Comparison of ENCODE assay signal across 9 mouse cellular contexts in the genomic region with DNA sequence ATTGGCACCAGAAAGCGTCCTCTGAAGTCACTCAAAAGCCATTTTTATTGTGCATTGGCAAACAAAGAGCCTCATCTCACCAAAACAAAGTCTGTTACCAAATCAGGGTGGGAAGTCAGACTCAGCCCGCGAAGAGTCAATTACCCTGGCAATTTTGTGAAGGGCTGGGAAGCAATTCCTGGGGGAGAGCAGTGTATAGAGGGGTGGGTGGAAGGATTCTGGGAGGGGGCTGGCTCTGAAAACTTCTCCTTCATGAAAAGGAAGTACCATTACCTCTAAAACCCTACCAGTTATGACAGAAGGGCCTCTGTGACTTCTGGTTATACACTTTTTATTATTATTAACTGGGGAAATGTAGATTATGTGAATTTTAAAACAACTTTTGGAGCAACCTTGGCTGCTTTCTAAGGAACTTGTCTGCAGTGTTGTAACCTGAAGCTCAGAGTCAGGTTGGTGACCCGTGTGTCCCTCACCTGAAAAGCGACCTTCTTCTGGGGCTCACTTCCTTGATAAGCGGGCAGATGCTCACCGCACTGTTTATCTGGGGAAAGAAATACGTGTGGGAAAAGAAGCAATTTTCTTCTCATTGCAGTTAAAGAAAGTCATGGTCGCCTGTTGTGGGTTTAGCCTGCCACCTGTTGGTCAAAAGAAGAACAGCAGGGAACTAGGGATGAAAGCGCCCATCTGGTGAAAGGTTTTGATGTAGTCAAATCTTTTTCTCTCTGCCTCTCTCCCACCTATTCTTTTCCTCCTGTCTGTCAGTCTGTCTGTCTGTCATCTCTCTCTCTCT. TPM values are rescaled to one million over a fixed set of nuclear protein-coding genes. Genes with fewer than 3 reads are reported as not detected.
DNase-seq lines count a peak whose midpoint lies in the region; ATAC-seq and TF ChIP-seq lines count a peak whose summit lies in the region.
"Had no signal": no experiment of that assay in that cellular context is flagged by ENCODE, and none has a peak within 500 bp of the region (broad histone marks: within the 10 kb centered on the region; RNA-seq: fewer than 3 reads in every experiment).

No protein-coding gene starts in this region.

- no peaks in the 10 kb centered on the region; the same call in 1 of the 2 replicates for H3K4me1 ChIP-seq in embryonic facial prominence, embryonic 11.5 days (ENCODE audit: control insufficient read depth, insufficient read depth, low read length)
- peaks cover 4 to 5% of the 10 kb centered on the region in 2 experiments; a peak in 3 of 4 replicates for H3K4me1 ChIP-seq in heart, embryonic 14.5 days (ENCODE audit: control insufficient read depth in 2 of 2, insufficient read depth in 2 of 2, low read length in 2 of 2)
- peaks cover 29% of the 10 kb centered on the region for H3K4me1 ChIP-seq in liver, embryonic 13.5 days (replicated peaks)
- H3K4me1 ChIP-seq in neural tube, embryonic 11.5 days (ENCODE audit: control insufficient read depth, insufficient read depth, low read length) = no peaks in the 10 kb centered on the region
- no peaks in the 10 kb centered on the region for H3K4me1 ChIP-seq in stomach, postnatal 0 days (replicated peaks; ENCODE audit: control insufficient read depth, insufficient read depth)

- no peak overlapping the region for H3K9ac ChIP-seq in embryonic facial prominence, embryonic 11.5 days (replicated peaks; ENCODE audit: low read length)
- H3K9ac ChIP-seq in heart, embryonic 14.5 days (ENCODE audit: low read length) = peak overlapping the region; percentile 10
- H3K9ac ChIP-seq in liver, embryonic 13.5 days = peak overlapping the region; percentile 29; the same call in 1 of the 2 replicates
- H3K9ac ChIP-seq in neural tube, embryonic 11.5 days (ENCODE audit: low read length) = no peak overlapping the region
- H3K9ac ChIP-seq in stomach, postnatal 0 days (ENCODE audit: low read length) = no peak overlapping the region

- no peak for ATAC-seq in embryonic facial prominence, embryonic 11.5 days (replicated peaks; ENCODE audit: insufficient number of reproducible peaks, low FRiP score, low TSS enrichment, low read depth)
- ATAC-seq in heart, embryonic 14.5 days (ENCODE audit: insufficient number of reproducible peaks, insufficient read depth, low FRiP score, low read depth) = no peak
- no peak for ATAC-seq in liver, embryonic 13.5 days (ENCODE audit: low read depth)
- ATAC-seq in neural tube, embryonic 11.5 days (ENCODE audit: insufficient read depth, low FRiP score, low TSS enrichment) = no peak
- no peak for ATAC-seq in stomach, postnatal 0 days (ENCODE audit: low FRiP score, low TSS enrichment)

- no peak overlapping the region for H3K27ac ChIP-seq in embryonic facial prominence, embryonic 11.5 days (replicated peaks; ENCODE audit: low read depth, low read length)
- no peak overlapping the region for H3K27ac ChIP-seq in heart, embryonic 14.5 days (replicated peaks in 1 of 2; ENCODE audit: control insufficient read depth in 1 of 2, insufficient read depth in 1 of 2, low read depth in 2 of 2, low read length in 2 of 2)
- 0 out of 2 replicates have a peak overlapping the region, but pooled peaks have one; percentile 13 for H3K27ac ChIP-seq in liver, embryonic 13.5 days
- no peak overlapping the region for H3K27ac ChIP-seq in neural tube, embryonic 11.5 days (ENCODE audit: low read depth, low read length)
- H3K27ac ChIP-seq in stomach, postnatal 0 days (replicated peaks) = no peak overlapping the region

- peak; percentile 98 for TF ChIP-seq CTCF in stomach, postnatal 0 days (IDR thresholded peaks at IDR 0.05; ENCODE audit: low read depth)

- H3K4me3 ChIP-seq in embryonic facial prominence, embryonic 11.5 days (ENCODE audit: low read depth, low read length) = no peak overlapping the region
- H3K4me3 ChIP-seq in heart, embryonic 14.5 days (ENCODE audit: control insufficient read depth in 1 of 2, insufficient read depth in 1 of 2, low read depth in 1 of 2, low read length in 2 of 2) = no peak overlapping the region
- no peak overlapping the region for H3K4me3 ChIP-seq in liver, embryonic 13.5 days (replicated peaks)
- no peak overlapping the region for H3K4me3 ChIP-seq in neural tube, embryonic 11.5 days (ENCODE audit: low read depth, low read length)
- H3K4me3 ChIP-seq in stomach, postnatal 0 days (ENCODE audit: low read depth, low read length) = no peak overlapping the region
- H3K4me3 ChIP-seq: erythroblast, embryonic 14.5 days had no signal

- no peaks in the 10 kb centered on the region for H3K36me3 ChIP-seq in embryonic facial prominence, embryonic 11.5 days (replicated peaks; ENCODE audit: control insufficient read depth, insufficient read depth, low read depth, low read length)
- no peaks in the 10 kb centered on the region for H3K36me3 ChIP-seq in heart, embryonic 14.5 days (ENCODE audit: control insufficient read depth, insufficient read depth, low read length)
- no peaks in the 10 kb centered on the region for H3K36me3 ChIP-seq in liver, embryonic 13.5 days
- H3K36me3 ChIP-seq in neural tube, embryonic 11.5 days (ENCODE audit: control insufficient read depth, insufficient read depth, low read length) = no peaks in the 10 kb centered on the region
- H3K36me3 ChIP-seq in stomach, postnatal 0 days (ENCODE audit: control insufficient read depth, insufficient read depth, low read length) = no peaks in the 10 kb centered on the region

- DNase-seq in B cell, adult 2 months = peak; percentile 85 to 87
- DNase-seq in adrenal gland, adult 2 months = peak; percentile 69
- DNase-seq in embryonic facial prominence, embryonic 11.5 days (ENCODE audit: low spot score) = peak; percentile 84
- peak; percentile 84 for DNase-seq in kidney, postnatal 14 days
- no peak for DNase-seq in liver, embryonic 13.5 days
- DNase-seq in neural tube, embryonic 11.5 days (ENCODE audit: low spot score) = peak; percentile 70
- peak; percentile 75 for DNase-seq in stomach, postnatal 0 days (ENCODE audit: low spot score)

- TF ChIP-seq EP300 in stomach, postnatal 0 days (optimal IDR thresholded peaks at IDR 0.05) = no peak

- WGBS in embryonic facial prominence, embryonic 11.5 days = 4% methylated on average over 10 of the region's 10 CpGs
- WGBS in heart, embryonic 14.5 days = 10% methylated on average over 10 of the region's 10 CpGs
- WGBS in liver, embryonic 13.5 days (ENCODE audit: insufficient replicate concordance) = 10% methylated on average over 10 of the region's 10 CpGs
- 5% methylated on average over 10 of the region's 10 CpGs for WGBS in neural tube, embryonic 11.5 days
- 9% methylated on average over 10 of the region's 10 CpGs for WGBS in stomach, postnatal 0 days

- no peak overlapping the region; the same call in 1 of the 2 replicates for H3K4me2 ChIP-seq in embryonic facial prominence, embryonic 11.5 days (ENCODE audit: low read depth, low read length)
- H3K4me2 ChIP-seq in heart, embryonic 14.5 days (ENCODE audit: low read length) = peak overlapping the region; percentile 14; the same call in 1 of the 2 replicates
- peak overlapping the region; percentile 56 for H3K4me2 ChIP-seq in liver, embryonic 13.5 days
- no peak overlapping the region for H3K4me2 ChIP-seq in neural tube, embryonic 11.5 days (ENCODE audit: low read depth)
- H3K4me2 ChIP-seq in stomach, postnatal 0 days (replicated peaks; ENCODE audit: low read depth) = 0 out of 2 replicates have a peak overlapping the region, but pooled peaks have one; percentile 19

- H3K9me3 ChIP-seq in embryonic facial prominence, embryonic 11.5 days (replicated peaks; ENCODE audit: control insufficient read depth, low read length) = no peaks in the 10 kb centered on the region
- H3K9me3 ChIP-seq in heart, embryonic 14.5 days (ENCODE audit: control insufficient read depth, low read length) = no peaks in the 10 kb centered on the region
- H3K9me3 ChIP-seq in liver, embryonic 13.5 days (replicated peaks) = no peaks in the 10 kb centered on the region
- H3K9me3 ChIP-seq in neural tube, embryonic 11.5 days (ENCODE audit: control insufficient read depth, low read length) = no peaks in the 10 kb centered on the region
- no peaks in the 10 kb centered on the region for H3K9me3 ChIP-seq in stomach, postnatal 0 days (ENCODE audit: control insufficient read depth, low read length)

- no peaks in the 10 kb centered on the region for H3K27me3 ChIP-seq in embryonic facial prominence, embryonic 11.5 days (ENCODE audit: control insufficient read depth, insufficient read depth, low read length)
- no peaks in the 10 kb centered on the region for H3K27me3 ChIP-seq in heart, embryonic 14.5 days (ENCODE audit: control insufficient read depth, insufficient read depth, low read length)
- no peaks in the 10 kb centered on the region for H3K27me3 ChIP-seq in liver, embryonic 13.5 days
- H3K27me3 ChIP-seq in neural tube, embryonic 11.5 days (ENCODE audit: control insufficient read depth, insufficient read depth, low read length) = no peaks in the 10 kb centered on the region
- no peaks in the 10 kb centered on the region for H3K27me3 ChIP-seq in stomach, postnatal 0 days (ENCODE audit: control insufficient read depth, insufficient read depth, low read length)

RNA-seq across cellular contexts. Expression of a gene that starts 58.1 kb away (rescaled TPM):
- total RNA-seq in adrenal gland, adult 2 months (2021) = 10 to 100 TPM; 12.2 to 16.6 TPM
- polyA plus RNA-seq in adrenal gland, adult 2 months (2012; rRNA removed) = 19.3 and 20.6 TPM in 2 replicates
- 34.9 and 39.1 TPM in 2 replicates for polyA plus RNA-seq in embryonic facial prominence, embryonic 11.5 days (2014; fragmentation: Nextera tagmentation; extraction: Ambion mirVana)
- polyA plus RNA-seq in heart, embryonic 14.5 days (2014; fragmentation: Nextera tagmentation; extraction: Ambion mirVana) = 15.9 and 16.9 TPM in 2 replicates
- 50.3 and 54.2 TPM in 2 replicates for polyA plus RNA-seq in liver, embryonic 13.5 days (2015; fragmentation: Nextera tagmentation; extraction: Ambion mirVana)
- 30.0 and 33.5 TPM in 2 replicates for polyA plus RNA-seq in neural tube, embryonic 11.5 days (2014; fragmentation: Nextera tagmentation; extraction: Ambion mirVana)
- polyA plus RNA-seq in stomach, postnatal 0 days (2015; fragmentation: Nextera tagmentation; extraction: Ambion mirVana) = 45.5 and 46.0 TPM in 2 replicates

Comparison
In these comparisons a context has a peak if more than half of its experiments do, and no peak if none do; other contexts are left out.
1. H3K4me2 ChIP-seq: peak in heart, embryonic 14.5 days (single experiment), liver, embryonic 13.5 days (single experiment) and stomach, postnatal 0 days (single experiment); none in embryonic facial prominence, embryonic 11.5 days (single experiment) and neural tube, embryonic 11.5 days (single experiment).
2. H3K9ac ChIP-seq: peak in heart, embryonic 14.5 days (single experiment) and liver, embryonic 13.5 days (single experiment); none in embryonic facial prominence, embryonic 11.5 days (single experiment), neural tube, embryonic 11.5 days (single experiment) and stomach, postnatal 0 days (single experiment).